Mouse (Mus musculus): Measurements from ENCODE around the gene Sytl3. TPM values are rescaled to one million over a fixed set of nuclear protein-coding genes. Genes with fewer than 3 reads are reported as not detected.
A peak's percentile ranks its signal among the peaks of the same experiment; 100 is the strongest.

The Sytl3 gene
- polyA plus RNA-seq, 1 experiment = 0.45 TPM

DNA sequence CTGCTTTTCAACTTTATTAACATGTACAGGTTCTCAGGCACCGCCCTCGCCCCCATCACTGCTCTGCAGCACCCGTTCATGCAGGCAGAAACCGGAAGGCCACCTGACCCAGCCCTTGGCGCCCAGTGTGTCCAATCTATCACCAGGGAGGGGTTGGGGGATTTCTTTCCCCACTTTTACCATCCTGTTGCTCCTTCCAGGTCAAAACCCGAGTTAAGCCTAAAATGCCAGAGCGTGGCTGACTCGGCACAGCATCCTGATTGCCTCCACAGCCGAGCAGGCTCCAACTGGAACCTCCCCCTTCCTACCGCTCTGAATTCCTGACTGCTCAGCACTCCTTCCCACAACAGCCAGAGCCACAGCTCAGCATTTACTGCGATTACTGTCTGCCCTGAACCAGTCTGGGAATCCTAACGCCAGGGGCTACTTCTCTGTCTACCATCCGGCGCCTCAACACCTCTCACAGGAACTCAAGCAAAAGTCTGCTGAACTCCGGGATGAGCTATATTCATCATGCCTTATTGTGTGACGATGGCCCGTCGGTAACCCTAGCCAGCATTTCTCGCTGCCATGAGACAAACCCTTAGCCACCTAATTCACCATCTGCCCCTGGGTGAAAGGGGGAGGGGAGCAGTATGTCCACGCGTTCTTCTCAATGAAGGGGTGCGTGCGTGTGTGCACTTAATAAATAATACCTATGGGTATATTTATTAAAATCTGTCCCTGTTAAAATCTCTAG, 120.0 kb downstream of the Sytl3 start:
- Histone ChIP-seq H3K27ac (ENCODE audit: insufficient read depth, low read length) (peak overlapping the region; percentile 65), H3K4me1 (ENCODE audit: control insufficient read depth, insufficient read depth, low read length) (peaks cover 4% of the 10 kb centered on the region), H3K9me3 (replicated peaks; ENCODE audit: control insufficient read depth, insufficient read depth, low read length, poor library complexity, severe bottlenecking) (no peaks in the 10 kb centered on the region), H3K9ac (ENCODE audit: low read depth, poor library complexity, severe bottlenecking) (peak overlapping the region; percentile 41), H3K36me3 (ENCODE audit: control insufficient read depth, insufficient read depth, low read length, poor library complexity, severe bottlenecking) (no peaks in the 10 kb centered on the region), H3K4me3 (ENCODE audit: low read depth, low read length) (peak overlapping the region; percentile 55), H3K27me3 (ENCODE audit: control insufficient read depth, insufficient read depth, low read length, poor library complexity, severe bottlenecking) (no peaks in the 10 kb centered on the region)
- no peak for TF ChIP-seq CTCF (IDR thresholded peaks at IDR 0.05; ENCODE audit: low read depth, low read length)
- peak; percentile 54; the same call in 1 of the 2 replicates for TF ChIP-seq EP300 (IDR thresholded peaks at IDR 0.05; ENCODE audit: insufficient read depth, low read depth, low read length)

- Histone ChIP-seq H3K9ac (ENCODE audit: low read depth, poor library complexity, severe bottlenecking) (peak overlapping the region; percentile 41), H3K27ac (ENCODE audit: insufficient read depth, low read length) (peak overlapping the region; percentile 65; the same call in 1 of the 2 replicates), H3K27me3 (ENCODE audit: control insufficient read depth, insufficient read depth, low read length, poor library complexity, severe bottlenecking) (no peaks in the 10 kb centered on the region), H3K9me3 (replicated peaks; ENCODE audit: control insufficient read depth, insufficient read depth, low read length, poor library complexity, severe bottlenecking) (no peaks in the 10 kb centered on the region), H3K4me3 (ENCODE audit: low read depth, low read length) (peak overlapping the region; percentile 61), H3K4me1 (ENCODE audit: control insufficient read depth, insufficient read depth, low read length) (peaks cover 4% of the 10 kb centered on the region), H3K36me3 (ENCODE audit: control insufficient read depth, insufficient read depth, low read length, poor library complexity, severe bottlenecking) (no peaks in the 10 kb centered on the region)
- TF ChIP-seq POLR2A (IDR thresholded peaks at IDR 0.05; ENCODE audit: insufficient read depth, low read length) (no peak), CTCF (IDR thresholded peaks at IDR 0.05; ENCODE audit: low read depth, low read length) (no peak), EP300 (IDR thresholded peaks at IDR 0.05; ENCODE audit: insufficient read depth, low read depth, low read length) (no peak)
Observed at GRCm38 (mm10) chr17:6779632-6780031, 120.7 kb downstream of the Sytl3 start.

DNA sequence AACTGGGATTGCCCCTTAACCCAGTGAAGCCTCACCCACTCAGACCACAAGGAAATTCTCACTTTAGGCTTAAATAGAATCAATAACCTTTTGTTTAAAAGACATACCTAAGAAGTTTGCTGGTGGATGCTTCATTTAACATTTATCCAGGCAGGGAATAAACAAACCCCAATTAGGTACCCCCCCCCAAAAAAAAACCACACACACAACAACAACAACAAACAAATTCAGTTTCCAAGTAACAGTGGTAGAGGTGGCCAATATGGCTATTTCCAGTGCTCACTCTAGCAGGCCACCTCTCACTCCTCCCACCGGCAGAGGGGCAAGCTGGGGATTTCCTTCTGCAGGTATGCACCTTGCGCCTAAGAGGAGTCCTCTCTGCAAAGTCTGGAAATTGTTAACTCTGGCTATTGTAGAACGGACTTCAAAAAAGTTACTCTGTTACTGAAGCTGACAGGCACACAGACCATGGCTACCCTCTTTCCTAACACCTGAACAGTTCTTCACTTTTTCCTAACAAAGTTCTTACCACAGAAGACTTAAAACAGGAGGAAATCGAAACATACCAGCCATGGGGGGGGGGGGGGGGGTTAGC, 121.7 kb downstream of the Sytl3 start:
- Histone ChIP-seq H3K27ac (ENCODE audit: insufficient read depth, low read length) (no peak overlapping the region), H3K4me1 (ENCODE audit: control insufficient read depth, insufficient read depth, low read length) (peaks cover 4% of the 10 kb centered on the region), H3K9ac (ENCODE audit: low read depth, poor library complexity, severe bottlenecking) (peak overlapping the region; percentile 41; the same call in 1 of the 2 replicates), H3K27me3 (ENCODE audit: control insufficient read depth, insufficient read depth, low read length, poor library complexity, severe bottlenecking) (no peaks in the 10 kb centered on the region), H3K9me3 (replicated peaks; ENCODE audit: control insufficient read depth, insufficient read depth, low read length, poor library complexity, severe bottlenecking) (no peaks in the 10 kb centered on the region), H3K4me3 (ENCODE audit: low read depth, low read length) (peak overlapping the region; percentile 29), H3K36me3 (ENCODE audit: control insufficient read depth, insufficient read depth, low read length, poor library complexity, severe bottlenecking) (no peaks in the 10 kb centered on the region)
- no peak for TF ChIP-seq POLR2A (IDR thresholded peaks at IDR 0.05; ENCODE audit: insufficient read depth, low read length)
- TF ChIP-seq CTCF (IDR thresholded peaks at IDR 0.05; ENCODE audit: low read depth, low read length) = no peak
- TF ChIP-seq EP300 (IDR thresholded peaks at IDR 0.05; ENCODE audit: insufficient read depth, low read depth, low read length) = no peak

DNA sequence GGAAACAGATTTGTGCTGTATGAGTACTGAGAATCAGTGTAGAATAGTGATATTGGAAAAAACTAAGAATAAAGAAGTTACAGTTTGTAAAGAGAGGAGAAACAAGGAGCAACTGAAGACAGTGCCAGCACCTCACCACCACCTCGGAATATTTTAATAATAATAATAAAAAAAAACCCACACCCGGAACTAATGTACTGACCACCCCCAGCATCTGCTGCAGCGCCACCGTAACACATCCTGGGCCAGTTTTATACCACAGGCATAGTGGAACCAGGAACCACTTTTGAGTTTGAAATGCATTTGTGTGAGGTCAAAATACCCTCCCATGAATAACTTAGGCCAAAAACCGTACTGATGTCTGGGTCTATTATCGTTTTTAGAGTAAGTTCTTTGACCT, 122.4 kb downstream of the Sytl3 start:
- Histone ChIP-seq H3K27me3 (ENCODE audit: control insufficient read depth, insufficient read depth, low read length, poor library complexity, severe bottlenecking) (no peaks in the 10 kb centered on the region), H3K36me3 (ENCODE audit: control insufficient read depth, insufficient read depth, low read length, poor library complexity, severe bottlenecking) (no peaks in the 10 kb centered on the region), H3K4me3 (ENCODE audit: low read depth, low read length) (peak overlapping the region; percentile 51), H3K27ac (ENCODE audit: insufficient read depth, low read length) (no peak overlapping the region), H3K4me1 (ENCODE audit: control insufficient read depth, insufficient read depth, low read length) (peaks cover 2% of the 10 kb centered on the region), H3K9me3 (replicated peaks; ENCODE audit: control insufficient read depth, insufficient read depth, low read length, poor library complexity, severe bottlenecking) (no peaks in the 10 kb centered on the region), H3K9ac (ENCODE audit: low read depth, poor library complexity, severe bottlenecking) (0 out of 2 replicates have a peak overlapping the region, but pooled peaks have one; percentile 95)
- TF ChIP-seq EP300 (IDR thresholded peaks at IDR 0.05; ENCODE audit: insufficient read depth, low read depth, low read length) (no peak), CTCF (IDR thresholded peaks at IDR 0.05; ENCODE audit: low read depth, low read length) (no peak), POLR2A (IDR thresholded peaks at IDR 0.05; ENCODE audit: insufficient read depth, low read length) (no peak)

- Histone ChIP-seq H3K4me1 (ENCODE audit: control insufficient read depth, insufficient read depth, low read length) (peaks cover 2% of the 10 kb centered on the region), H3K36me3 (ENCODE audit: control insufficient read depth, insufficient read depth, low read length, poor library complexity, severe bottlenecking) (no peaks in the 10 kb centered on the region), H3K4me3 (ENCODE audit: low read depth, low read length) (peak overlapping the region; percentile 95), H3K9me3 (replicated peaks; ENCODE audit: control insufficient read depth, insufficient read depth, low read length, poor library complexity, severe bottlenecking) (no peaks in the 10 kb centered on the region), H3K9ac (ENCODE audit: low read depth, poor library complexity, severe bottlenecking) (peak overlapping the region; percentile 95), H3K27ac (ENCODE audit: insufficient read depth, low read length) (peak overlapping the region; percentile 85), H3K27me3 (ENCODE audit: control insufficient read depth, insufficient read depth, low read length, poor library complexity, severe bottlenecking) (no peaks in the 10 kb centered on the region)
- TF ChIP-seq CTCF (IDR thresholded peaks at IDR 0.05; ENCODE audit: low read depth, low read length) = no peak
- no peak for TF ChIP-seq EP300 (IDR thresholded peaks at IDR 0.05; ENCODE audit: insufficient read depth, low read depth, low read length)
- no peak for TF ChIP-seq POLR2A (IDR thresholded peaks at IDR 0.05; ENCODE audit: insufficient read depth, low read length)
Observed at GRCm38 (mm10) chr17:6782033-6782526, 123.2 kb downstream of the Sytl3 start.

- Histone ChIP-seq H3K4me1 (ENCODE audit: control insufficient read depth, insufficient read depth, low read length) (peaks cover 2% of the 10 kb centered on the region), H3K27ac (ENCODE audit: insufficient read depth, low read length) (peak within 1 kb of the TSS; percentile 90), H3K4me3 (ENCODE audit: low read depth, low read length) (peak within 1 kb of the TSS; percentile 98), H3K9ac (ENCODE audit: low read depth, poor library complexity, severe bottlenecking) (peak within 1 kb of the TSS; percentile 95), H3K36me3 (ENCODE audit: control insufficient read depth, insufficient read depth, low read length, poor library complexity, severe bottlenecking) (no peaks in the 10 kb centered on the region), H3K27me3 (ENCODE audit: control insufficient read depth, insufficient read depth, low read length, poor library complexity, severe bottlenecking) (no peaks in the 10 kb centered on the region), H3K9me3 (replicated peaks; ENCODE audit: control insufficient read depth, insufficient read depth, low read length, poor library complexity, severe bottlenecking) (no peaks in the 10 kb centered on the region)
- TF ChIP-seq CTCF (IDR thresholded peaks at IDR 0.05; ENCODE audit: low read depth, low read length) (no peak), POLR2A (IDR thresholded peaks at IDR 0.05; ENCODE audit: insufficient read depth, low read length) (peak; percentile 79), EP300 (IDR thresholded peaks at IDR 0.05; ENCODE audit: insufficient read depth, low read depth, low read length) (0 out of 2 replicates have a peak, but pooled peaks have one; percentile 8)
Observed at GRCm38 (mm10) chr17:6782611-6783005, 123.7 kb downstream of the Sytl3 start, which contains the start of gene Ezr. Ezr (minus strand) TSS chr17:6782784.

Measured in ES-Bruce4 (cell line).